Mouse (Mus musculus): ENCODE results near the gene Ispd. TPM values are rescaled to one million over a fixed set of nuclear protein-coding genes. Genes with fewer than 3 reads are reported as not detected.

Ispd gene
- polyA plus RNA-seq, 1 experiment: 5.1 TPM

GRCm38 (mm10) chr12:36570414-36571095 is 189.3 kb downstream of the Ispd start:
- DNase-seq (ENCODE audit: low read depth): no peak
- no peak for TF ChIP-seq CTCF (IDR thresholded peaks at IDR 0.05; ENCODE audit: borderline replicate concordance, extremely low read depth, insufficient read depth, insufficient read length)
- TF ChIP-seq POLR2A (IDR thresholded peaks at IDR 0.05; ENCODE audit: borderline replicate concordance, extremely low read depth, insufficient read depth, insufficient read length, poor library complexity, severe bottlenecking): no peak

GRCm38 (mm10) chr12:36584828-36585227 is 203.6 kb downstream of the Ispd start:
- no peak for TF ChIP-seq CTCF (IDR thresholded peaks at IDR 0.05; ENCODE audit: borderline replicate concordance, extremely low read depth, insufficient read depth, insufficient read length)
- no peak for TF ChIP-seq POLR2A (IDR thresholded peaks at IDR 0.05; ENCODE audit: borderline replicate concordance, extremely low read depth, insufficient read depth, insufficient read length, poor library complexity, severe bottlenecking)
- DNase-seq (ENCODE audit: low read depth): no peak

DNA sequence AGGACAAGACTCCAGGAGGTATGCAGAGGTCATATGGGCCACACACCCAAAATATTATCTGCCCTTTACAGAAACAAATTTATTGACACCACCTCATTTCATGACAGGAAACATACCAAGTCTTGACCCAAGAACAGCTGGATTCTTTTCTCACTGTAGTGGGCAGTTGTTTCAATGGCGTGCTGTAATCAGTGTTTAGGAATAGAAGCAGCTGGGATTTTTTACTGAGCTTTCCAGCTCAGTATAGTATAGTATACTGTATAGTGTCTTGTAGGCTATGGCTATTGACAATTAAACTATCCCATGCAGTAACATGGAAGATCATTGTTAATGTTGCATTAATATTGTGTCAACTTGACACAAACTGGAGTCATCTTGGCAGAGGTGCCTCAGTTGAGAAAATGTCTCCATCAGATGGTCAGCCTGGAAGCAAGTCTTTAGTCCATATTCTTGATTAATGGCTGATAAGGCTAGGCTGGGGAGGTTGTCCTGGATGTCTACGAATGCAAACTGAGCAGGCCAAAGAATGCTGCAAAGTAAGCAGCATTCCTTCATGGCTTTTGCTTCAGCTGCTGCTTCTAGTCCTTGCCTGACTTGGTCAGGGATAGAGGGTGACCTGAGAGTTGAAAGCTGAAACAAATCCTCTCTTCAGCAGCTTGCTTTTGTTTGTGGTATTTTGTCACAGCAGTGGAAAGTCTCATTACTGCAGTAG is 216.4 kb downstream of the Ispd start:
- TF ChIP-seq POLR2A (IDR thresholded peaks at IDR 0.05; ENCODE audit: borderline replicate concordance, extremely low read depth, insufficient read depth, insufficient read length, poor library complexity, severe bottlenecking) (no peak), CTCF (IDR thresholded peaks at IDR 0.05; ENCODE audit: borderline replicate concordance, extremely low read depth, insufficient read depth, insufficient read length) (no peak)
- DNase-seq (ENCODE audit: low read depth): no peak

- TF ChIP-seq CTCF (IDR thresholded peaks at IDR 0.05; ENCODE audit: borderline replicate concordance, extremely low read depth, insufficient read depth, insufficient read length) (no peak), POLR2A (IDR thresholded peaks at IDR 0.05; ENCODE audit: borderline replicate concordance, extremely low read depth, insufficient read depth, insufficient read length, poor library complexity, severe bottlenecking) (no peak)
- no peak for DNase-seq (ENCODE audit: low read depth)
These were observed 240.9 kb downstream of the Ispd start for GRCm38 (mm10) chr12:36621960-36622736.

DNA sequence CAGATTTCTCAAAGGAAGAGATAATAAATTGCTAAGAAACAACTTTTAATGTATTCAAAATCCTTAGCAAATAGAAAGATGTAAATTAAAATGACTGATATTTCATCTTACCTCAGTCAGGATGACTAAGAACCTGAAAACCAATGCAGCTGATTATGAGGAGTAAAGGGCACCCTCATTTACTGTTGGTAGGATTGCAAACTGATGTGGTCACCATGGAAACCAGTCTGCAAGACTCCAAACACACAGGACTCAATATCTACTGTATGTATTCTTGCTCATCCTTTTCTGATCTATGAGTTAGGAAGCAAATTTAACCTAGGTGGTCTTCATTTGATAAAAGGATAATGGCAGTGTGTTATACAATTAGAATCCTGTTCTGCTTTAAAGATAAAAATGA is 246.0 kb downstream of the Ispd start:
- TF ChIP-seq POLR2A (IDR thresholded peaks at IDR 0.05; ENCODE audit: borderline replicate concordance, extremely low read depth, insufficient read depth, insufficient read length, poor library complexity, severe bottlenecking): no peak
- no peak for TF ChIP-seq CTCF (IDR thresholded peaks at IDR 0.05; ENCODE audit: borderline replicate concordance, extremely low read depth, insufficient read depth, insufficient read length)
- DNase-seq (ENCODE audit: low read depth): peak; percentile 41

GRCm38 (mm10) chr12:36632427-36632826 is 251.2 kb downstream of the Ispd start:
- DNase-seq (ENCODE audit: low read depth): no peak
- no peak for TF ChIP-seq POLR2A (IDR thresholded peaks at IDR 0.05; ENCODE audit: borderline replicate concordance, extremely low read depth, insufficient read depth, insufficient read length, poor library complexity, severe bottlenecking)
- no peak for TF ChIP-seq CTCF (IDR thresholded peaks at IDR 0.05; ENCODE audit: borderline replicate concordance, extremely low read depth, insufficient read depth, insufficient read length)

DNA sequence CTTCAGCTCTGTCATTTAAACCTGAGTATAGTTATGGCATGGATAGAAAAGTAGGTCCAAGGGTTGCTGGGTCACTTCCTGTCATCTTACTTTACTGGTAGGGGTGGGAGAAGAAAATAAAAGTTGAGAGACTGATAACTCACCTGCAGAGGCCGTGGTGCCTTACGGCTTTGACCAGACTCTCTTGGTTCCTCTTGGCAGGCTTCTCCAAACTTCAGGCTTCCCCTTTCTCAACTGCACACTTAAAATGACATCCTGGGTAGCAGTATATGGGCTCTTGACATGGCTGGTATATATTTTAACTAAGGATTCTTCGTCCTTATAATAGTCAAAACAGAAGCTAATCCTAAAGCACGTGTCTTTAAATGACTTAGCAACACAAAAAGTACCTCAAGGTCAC is 266.3 kb downstream of the Ispd start:
- TF ChIP-seq POLR2A (IDR thresholded peaks at IDR 0.05; ENCODE audit: borderline replicate concordance, extremely low read depth, insufficient read depth, insufficient read length, poor library complexity, severe bottlenecking) (no peak), CTCF (IDR thresholded peaks at IDR 0.05; ENCODE audit: borderline replicate concordance, extremely low read depth, insufficient read depth, insufficient read length) (no peak)
- DNase-seq (ENCODE audit: low read depth): no peak

DNA sequence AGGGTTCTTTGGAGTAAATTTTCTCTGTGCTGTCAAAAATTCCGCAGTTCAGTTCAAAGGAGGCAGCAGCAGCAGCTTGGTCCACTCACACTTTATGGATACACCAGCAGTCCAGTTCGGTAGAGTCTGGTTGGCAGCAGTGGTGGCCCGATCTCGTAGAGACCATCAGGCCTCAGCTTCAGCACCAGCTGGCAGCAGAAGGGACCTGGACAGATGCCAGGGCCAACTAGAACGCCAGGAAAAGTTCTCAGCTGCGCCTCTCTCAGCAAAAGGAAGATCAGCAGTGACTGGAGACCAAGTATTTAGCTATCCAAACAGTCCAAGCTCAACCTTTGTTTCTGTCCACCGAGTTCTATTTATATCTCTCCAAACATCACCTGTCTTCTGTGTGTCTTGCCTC is 281.2 kb downstream of the Ispd start:
- DNase-seq (ENCODE audit: low read depth): peak; percentile 53
- TF ChIP-seq POLR2A (IDR thresholded peaks at IDR 0.05; ENCODE audit: borderline replicate concordance, extremely low read depth, insufficient read depth, insufficient read length, poor library complexity, severe bottlenecking) (no peak), CTCF (IDR thresholded peaks at IDR 0.05; ENCODE audit: borderline replicate concordance, extremely low read depth, insufficient read depth, insufficient read length) (no peak)

DNA sequence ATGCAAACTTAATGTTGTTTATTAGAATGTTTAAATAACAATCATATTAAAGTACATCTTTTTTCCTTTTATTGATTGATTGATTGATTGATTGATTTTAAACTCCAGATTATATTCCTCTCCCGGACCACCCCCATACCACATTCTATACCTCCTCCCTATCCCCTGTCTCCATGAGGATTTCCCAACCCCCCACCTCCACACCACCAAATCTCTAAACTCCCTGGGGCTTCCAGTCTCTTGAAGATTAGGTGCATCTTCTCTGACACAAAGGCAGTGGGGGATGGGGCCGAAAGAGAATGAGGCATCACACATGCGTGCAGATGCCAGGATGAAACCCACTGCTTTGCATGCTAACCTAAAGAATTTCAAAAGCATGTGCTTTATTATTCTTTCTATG is 283.5 kb downstream of the Ispd start:
- TF ChIP-seq CTCF (IDR thresholded peaks at IDR 0.05; ENCODE audit: borderline replicate concordance, extremely low read depth, insufficient read depth, insufficient read length) (no peak), POLR2A (IDR thresholded peaks at IDR 0.05; ENCODE audit: borderline replicate concordance, extremely low read depth, insufficient read depth, insufficient read length, poor library complexity, severe bottlenecking) (no peak)
- no peak for DNase-seq (ENCODE audit: low read depth)

GRCm38 (mm10) chr12:36666771-36667170 is 285.5 kb downstream of the Ispd start:
- DNase-seq (ENCODE audit: low read depth): peak; percentile 74

GRCm38 (mm10) chr12:36670164-36670908 is 289.1 kb downstream of the Ispd start:
- TF ChIP-seq POLR2A (IDR thresholded peaks at IDR 0.05; ENCODE audit: borderline replicate concordance, extremely low read depth, insufficient read depth, insufficient read length, poor library complexity, severe bottlenecking) (no peak), CTCF (IDR thresholded peaks at IDR 0.05; ENCODE audit: borderline replicate concordance, extremely low read depth, insufficient read depth, insufficient read length) (0 out of 2 replicates have a peak, but pooled peaks have one; percentile 10)
- DNase-seq (ENCODE audit: low read depth): no peak

More at GRCm38 (mm10) chr12:36666771-36667170, 285.5 kb downstream of the Ispd start:
- TF ChIP-seq POLR2A (IDR thresholded peaks at IDR 0.05; ENCODE audit: borderline replicate concordance, extremely low read depth, insufficient read depth, insufficient read length, poor library complexity, severe bottlenecking): no peak

Measured in brain, embryonic 14.5 days (tissue).